Mouse (Mus musculus): ENCODE data around the gene Tlcd1. TPM values are rescaled to one million over a fixed set of nuclear protein-coding genes. Genes with fewer than 3 reads are reported as not detected.

Tlcd1 gene
- polyA plus RNA-seq, 1 experiment = 12.2 TPM

- H3K9ac ChIP-seq (ENCODE audit: low read depth, poor library complexity, severe bottlenecking) = no peak overlapping the region
- H3K4me3 ChIP-seq (ENCODE audit: low read depth, low read length) = no peak overlapping the region
- H3K27ac ChIP-seq (ENCODE audit: insufficient read depth, low read length) = no peak overlapping the region
- H3K9me3 ChIP-seq (replicated peaks; ENCODE audit: control insufficient read depth, insufficient read depth, low read length, poor library complexity, severe bottlenecking) = no peaks in the 10 kb centered on the region
- H3K4me1 ChIP-seq (ENCODE audit: control insufficient read depth, insufficient read depth, low read length) = no peaks in the 10 kb centered on the region
- TF ChIP-seq CTCF (IDR thresholded peaks at IDR 0.05; ENCODE audit: low read depth, low read length) (no peak), POLR2A (IDR thresholded peaks at IDR 0.05; ENCODE audit: insufficient read depth, low read length) (no peak), EP300 (IDR thresholded peaks at IDR 0.05; ENCODE audit: insufficient read depth, low read depth, low read length) (no peak)
- H3K36me3 ChIP-seq (ENCODE audit: control insufficient read depth, insufficient read depth, low read length, poor library complexity, severe bottlenecking) = no peaks in the 10 kb centered on the region
- H3K27me3 ChIP-seq (ENCODE audit: control insufficient read depth, insufficient read depth, low read length, poor library complexity, severe bottlenecking) = no peaks in the 10 kb centered on the region
Measured at GRCm38 (mm10) chr11:78136132-78136531, 40.4 kb upstream of the Tlcd1 start.

GRCm38 (mm10) chr11:78137584-78137983 is 38.9 kb upstream of the Tlcd1 start:
- TF ChIP-seq CTCF (IDR thresholded peaks at IDR 0.05; ENCODE audit: low read depth, low read length) = no peak
- no peak for TF ChIP-seq POLR2A (IDR thresholded peaks at IDR 0.05; ENCODE audit: insufficient read depth, low read length)
- TF ChIP-seq EP300 (IDR thresholded peaks at IDR 0.05; ENCODE audit: insufficient read depth, low read depth, low read length) = no peak
- H3K9me3 ChIP-seq (replicated peaks; ENCODE audit: control insufficient read depth, insufficient read depth, low read length, poor library complexity, severe bottlenecking) = no peaks in the 10 kb centered on the region
- no peak overlapping the region for H3K9ac ChIP-seq (ENCODE audit: low read depth, poor library complexity, severe bottlenecking)
- no peaks in the 10 kb centered on the region for H3K27me3 ChIP-seq (ENCODE audit: control insufficient read depth, insufficient read depth, low read length, poor library complexity, severe bottlenecking)
- H3K27ac ChIP-seq (ENCODE audit: insufficient read depth, low read length) = peak overlapping the region; percentile 59; the same call in 1 of the 2 replicates
- no peaks in the 10 kb centered on the region for H3K36me3 ChIP-seq (ENCODE audit: control insufficient read depth, insufficient read depth, low read length, poor library complexity, severe bottlenecking)
- no peaks in the 10 kb centered on the region for H3K4me1 ChIP-seq (ENCODE audit: control insufficient read depth, insufficient read depth, low read length)
- no peak overlapping the region for H3K4me3 ChIP-seq (ENCODE audit: low read depth, low read length)

GRCm38 (mm10) chr11:78138023-78138422 is 38.5 kb upstream of the Tlcd1 start:
- no peak overlapping the region for H3K27ac ChIP-seq (ENCODE audit: insufficient read depth, low read length)
- H3K9ac ChIP-seq (ENCODE audit: low read depth, poor library complexity, severe bottlenecking) = no peak overlapping the region
- no peaks in the 10 kb centered on the region for H3K27me3 ChIP-seq (ENCODE audit: control insufficient read depth, insufficient read depth, low read length, poor library complexity, severe bottlenecking)
- TF ChIP-seq CTCF (IDR thresholded peaks at IDR 0.05; ENCODE audit: low read depth, low read length) (no peak), POLR2A (IDR thresholded peaks at IDR 0.05; ENCODE audit: insufficient read depth, low read length) (no peak), EP300 (IDR thresholded peaks at IDR 0.05; ENCODE audit: insufficient read depth, low read depth, low read length) (no peak)
- H3K9me3 ChIP-seq (replicated peaks; ENCODE audit: control insufficient read depth, insufficient read depth, low read length, poor library complexity, severe bottlenecking) = no peaks in the 10 kb centered on the region
- no peak overlapping the region for H3K4me3 ChIP-seq (ENCODE audit: low read depth, low read length)
- no peaks in the 10 kb centered on the region for H3K4me1 ChIP-seq (ENCODE audit: control insufficient read depth, insufficient read depth, low read length)
- H3K36me3 ChIP-seq (ENCODE audit: control insufficient read depth, insufficient read depth, low read length, poor library complexity, severe bottlenecking) = peaks cover under 1% of the 10 kb centered on the region; the same call in 1 of the 2 replicates

GRCm38 (mm10) chr11:78140665-78141064 is 35.8 kb upstream of the Tlcd1 start:
- Histone ChIP-seq H3K4me3 (ENCODE audit: low read depth, low read length) (no peak overlapping the region), H3K4me1 (ENCODE audit: control insufficient read depth, insufficient read depth, low read length) (no peaks in the 10 kb centered on the region), H3K9me3 (replicated peaks; ENCODE audit: control insufficient read depth, insufficient read depth, low read length, poor library complexity, severe bottlenecking) (no peaks in the 10 kb centered on the region), H3K36me3 (ENCODE audit: control insufficient read depth, insufficient read depth, low read length, poor library complexity, severe bottlenecking) (peaks cover 5% of the 10 kb centered on the region), H3K27ac (ENCODE audit: insufficient read depth, low read length) (no peak overlapping the region), H3K9ac (ENCODE audit: low read depth, poor library complexity, severe bottlenecking) (no peak overlapping the region), H3K27me3 (ENCODE audit: control insufficient read depth, insufficient read depth, low read length, poor library complexity, severe bottlenecking) (no peaks in the 10 kb centered on the region)
- no peak for TF ChIP-seq CTCF (IDR thresholded peaks at IDR 0.05; ENCODE audit: low read depth, low read length)
- TF ChIP-seq EP300 (IDR thresholded peaks at IDR 0.05; ENCODE audit: insufficient read depth, low read depth, low read length) = no peak
- TF ChIP-seq POLR2A (IDR thresholded peaks at IDR 0.05; ENCODE audit: insufficient read depth, low read length) = no peak

GRCm38 (mm10) chr11:78143520-78143919 is 33.0 kb upstream of the Tlcd1 start:
- H3K27me3 ChIP-seq (ENCODE audit: control insufficient read depth, insufficient read depth, low read length, poor library complexity, severe bottlenecking) = no peaks in the 10 kb centered on the region
- H3K27ac ChIP-seq (ENCODE audit: insufficient read depth, low read length) = no peak overlapping the region
- no peak overlapping the region for H3K4me3 ChIP-seq (ENCODE audit: low read depth, low read length)
- no peaks in the 10 kb centered on the region for H3K4me1 ChIP-seq (ENCODE audit: control insufficient read depth, insufficient read depth, low read length)
- no peak for TF ChIP-seq CTCF (IDR thresholded peaks at IDR 0.05; ENCODE audit: low read depth, low read length)
- H3K9me3 ChIP-seq (replicated peaks; ENCODE audit: control insufficient read depth, insufficient read depth, low read length, poor library complexity, severe bottlenecking) = no peaks in the 10 kb centered on the region
- H3K9ac ChIP-seq (ENCODE audit: low read depth, poor library complexity, severe bottlenecking) = no peak overlapping the region
- H3K36me3 ChIP-seq (ENCODE audit: control insufficient read depth, insufficient read depth, low read length, poor library complexity, severe bottlenecking) = peaks cover 5% of the 10 kb centered on the region

GRCm38 (mm10) chr11:78146168-78146567 is 30.3 kb upstream of the Tlcd1 start:
- H3K4me3 ChIP-seq (ENCODE audit: low read depth, low read length) = no peak overlapping the region
- H3K9ac ChIP-seq (ENCODE audit: low read depth, poor library complexity, severe bottlenecking) = no peak overlapping the region
- TF ChIP-seq POLR2A (IDR thresholded peaks at IDR 0.05; ENCODE audit: insufficient read depth, low read length) (no peak), CTCF (IDR thresholded peaks at IDR 0.05; ENCODE audit: low read depth, low read length) (peak; percentile 51), EP300 (IDR thresholded peaks at IDR 0.05; ENCODE audit: insufficient read depth, low read depth, low read length) (no peak)
- no peaks in the 10 kb centered on the region for H3K9me3 ChIP-seq (replicated peaks; ENCODE audit: control insufficient read depth, insufficient read depth, low read length, poor library complexity, severe bottlenecking)
- H3K27me3 ChIP-seq (ENCODE audit: control insufficient read depth, insufficient read depth, low read length, poor library complexity, severe bottlenecking) = no peaks in the 10 kb centered on the region
- H3K27ac ChIP-seq (ENCODE audit: insufficient read depth, low read length) = no peak overlapping the region
- no peaks in the 10 kb centered on the region for H3K4me1 ChIP-seq (ENCODE audit: control insufficient read depth, insufficient read depth, low read length)
- H3K36me3 ChIP-seq (ENCODE audit: control insufficient read depth, insufficient read depth, low read length, poor library complexity, severe bottlenecking) = peaks cover 7% of the 10 kb centered on the region
